Mouse (Mus musculus): Measurements from ENCODE around the gene Eif2ak3.

Gene Eif2ak3

GRCm38 (mm10) chr6:70830552-70830951 lies 13.8 kb upstream of the Eif2ak3 start:
- DNase-seq (ENCODE audit: extremely low read depth, low read depth, low spot score) = no peak

DNA sequence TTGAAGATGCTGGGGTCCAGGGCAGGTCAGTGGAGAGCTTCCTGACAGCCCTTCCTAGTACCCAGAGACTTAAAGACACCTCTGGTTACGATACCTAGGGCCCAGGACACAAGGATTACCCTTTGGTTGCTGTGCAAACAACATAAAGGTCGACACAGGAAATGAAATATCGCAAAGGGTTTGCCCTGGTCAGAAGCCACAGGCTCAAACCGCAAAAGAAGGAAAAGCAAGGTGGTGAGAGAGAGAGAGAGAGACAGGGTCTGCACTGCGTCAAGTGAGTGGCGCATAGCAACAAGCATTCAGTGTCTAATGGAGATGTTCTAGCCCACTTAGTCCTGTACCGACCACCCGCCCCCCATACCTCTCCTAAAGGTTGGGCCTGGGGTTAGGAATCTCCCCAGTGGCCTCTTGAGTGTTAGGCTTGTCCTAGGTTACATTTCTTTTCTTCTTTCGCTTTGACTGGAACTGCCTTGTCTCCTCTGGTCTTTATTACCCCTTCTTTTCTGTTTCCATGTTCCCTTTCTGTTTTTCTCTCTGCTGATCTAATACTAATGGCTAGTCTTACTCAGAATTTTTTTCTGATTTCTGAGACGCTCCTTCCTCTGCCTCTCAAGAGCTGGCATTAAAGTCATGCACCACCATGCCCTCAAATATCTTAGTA lies 13.0 kb upstream of the Eif2ak3 start:
- DNase-seq (ENCODE audit: extremely low read depth, low read depth, low spot score) = no peak

DNA sequence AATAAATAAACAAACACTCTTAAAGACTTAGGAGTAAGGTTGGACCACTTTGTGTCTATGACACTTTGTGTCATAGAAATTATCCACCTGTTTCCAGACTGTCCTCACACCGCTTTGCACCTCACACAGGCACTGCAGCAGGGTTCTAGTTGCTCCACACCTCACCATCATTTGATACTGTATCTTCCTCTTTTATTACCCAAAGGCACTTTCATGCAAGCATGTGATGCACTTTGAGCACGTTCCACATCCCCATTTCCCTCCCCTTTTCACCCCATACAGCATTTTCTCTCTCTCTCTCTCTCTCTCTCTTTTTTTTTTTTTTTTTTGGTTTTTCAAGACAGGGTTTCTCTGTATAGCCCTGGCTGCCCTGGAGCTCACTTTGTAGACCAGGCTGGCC lies 7.0 kb upstream of the Eif2ak3 start:
- no peak for DNase-seq (ENCODE audit: extremely low read depth, low read depth, low spot score)

GRCm38 (mm10) chr6:70838532-70838931 lies 5.8 kb upstream of the Eif2ak3 start:
- no peak for DNase-seq (ENCODE audit: extremely low read depth, low read depth, low spot score)

- no peak for DNase-seq (ENCODE audit: extremely low read depth, low read depth, low spot score)
Measured at GRCm38 (mm10) chr6:70840281-70840680, 4.0 kb upstream of the Eif2ak3 start.

DNA sequence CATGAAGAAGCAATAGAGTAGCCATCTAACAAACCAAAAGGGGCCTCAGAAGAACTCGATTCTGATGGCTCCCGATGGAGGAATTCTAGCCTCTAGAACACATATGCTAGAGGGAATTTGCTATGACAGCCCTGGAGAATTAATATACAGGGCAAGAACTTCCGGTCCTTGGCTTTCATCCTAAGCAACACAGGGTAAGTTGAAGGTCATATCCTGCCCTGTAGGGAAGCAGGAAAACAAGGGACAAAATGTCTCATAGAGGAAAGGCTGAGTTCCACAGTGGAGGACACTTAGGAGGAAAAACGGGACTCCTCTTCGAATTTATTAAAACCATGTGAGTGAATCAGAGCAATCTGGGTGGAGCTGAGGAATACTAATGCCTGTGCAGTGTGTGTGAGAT lies 1.3 kb upstream of the Eif2ak3 start:
- DNase-seq (ENCODE audit: extremely low read depth, low read depth, low spot score) = no peak

GRCm38 (mm10) chr6:70844896-70845646 lies 756 bp downstream of the Eif2ak3 start:
- DNase-seq (ENCODE audit: extremely low read depth, low read depth, low spot score) = no peak

GRCm38 (mm10) chr6:70847386-70847785 lies 3.1 kb downstream of the Eif2ak3 start:
- DNase-seq (ENCODE audit: extremely low read depth, low read depth, low spot score) = no peak

DNA sequence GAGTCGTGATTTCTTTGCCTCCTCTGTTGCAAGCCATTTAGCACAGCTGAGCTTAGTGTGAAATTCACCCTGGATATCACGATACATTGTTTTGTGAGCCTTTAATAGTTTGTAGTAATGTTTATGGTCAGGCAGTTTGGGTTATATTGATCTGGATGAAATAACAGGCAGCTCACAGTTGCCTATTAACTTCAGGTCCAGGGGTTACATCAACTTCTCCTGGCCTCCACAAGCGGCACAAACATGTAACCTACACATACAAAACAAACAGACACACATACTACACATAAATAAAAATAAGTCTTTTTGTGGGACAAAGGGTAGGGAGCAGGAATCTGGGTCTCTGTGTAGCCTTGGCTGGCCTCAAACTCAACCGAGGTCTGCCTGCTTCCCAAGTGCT lies 9.1 kb downstream of the Eif2ak3 start:
- DNase-seq (ENCODE audit: extremely low read depth, low read depth, low spot score) = no peak

GRCm38 (mm10) chr6:70855529-70856309 lies 11.4 kb downstream of the Eif2ak3 start:
- DNase-seq (ENCODE audit: extremely low read depth, low read depth, low spot score) = no peak

DNA sequence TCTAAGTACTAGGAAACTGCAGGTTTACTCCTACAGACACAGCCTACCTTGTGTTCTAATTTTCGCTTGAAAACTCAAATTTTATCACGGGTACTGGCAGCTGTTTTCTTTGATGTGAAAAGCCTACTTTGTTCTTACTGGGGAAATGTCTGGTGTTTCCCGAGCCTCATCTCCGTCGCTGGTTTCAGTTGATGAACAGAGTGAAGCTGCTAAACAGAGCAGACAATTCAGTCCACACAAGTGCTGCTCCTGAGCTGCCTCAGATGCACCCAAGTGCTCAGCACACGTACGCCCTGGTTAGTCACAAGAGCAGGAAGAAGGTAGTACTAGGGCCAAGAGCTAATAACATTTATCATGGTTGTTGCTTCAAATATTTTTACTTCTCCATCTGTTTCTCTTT lies 18.4 kb downstream of the Eif2ak3 start:
- DNase-seq (ENCODE audit: extremely low read depth, low read depth, low spot score) = no peak

DNA sequence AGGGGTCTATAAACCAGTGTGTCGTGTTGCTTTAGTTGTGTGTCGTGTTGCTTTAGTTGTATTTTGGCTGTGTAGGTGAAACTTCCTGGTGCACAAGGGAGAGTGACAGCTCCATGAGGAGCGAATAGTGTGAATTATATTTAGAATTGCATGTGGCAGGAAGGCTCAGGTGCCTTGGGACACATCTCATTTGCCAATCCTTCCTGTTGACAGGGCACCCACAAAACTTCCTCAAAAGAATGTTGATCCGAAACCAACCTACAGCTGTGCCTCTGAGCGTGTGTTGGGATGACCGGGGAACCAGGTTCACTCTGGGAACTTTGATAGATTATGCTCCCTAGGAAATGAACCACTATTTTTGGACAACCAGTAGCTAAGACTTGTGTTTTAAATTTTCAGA lies 20.0 kb downstream of the Eif2ak3 start:
- no peak for DNase-seq (ENCODE audit: extremely low read depth, low read depth, low spot score)

DNA sequence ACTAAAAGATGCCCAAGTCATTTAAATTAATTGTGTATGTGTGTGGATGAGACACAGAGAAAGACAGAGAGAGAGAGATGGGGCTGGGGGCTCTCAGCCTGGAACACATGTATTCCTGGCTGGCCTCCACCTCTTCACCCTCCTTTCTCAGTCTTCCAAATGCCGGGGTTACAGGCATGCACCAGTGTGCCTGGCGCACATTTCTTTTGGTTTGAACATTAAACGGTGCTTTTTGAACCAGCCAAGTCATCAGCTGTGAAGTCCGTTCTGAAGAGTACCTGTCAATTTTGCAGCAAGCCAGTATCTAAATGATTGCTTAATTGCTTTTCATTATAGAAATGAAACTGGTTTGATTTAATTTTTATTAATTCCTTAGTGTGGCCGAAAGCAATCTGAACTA lies 22.4 kb downstream of the Eif2ak3 start:
- no peak for DNase-seq (ENCODE audit: extremely low read depth, low read depth, low spot score)

- DNase-seq (ENCODE audit: extremely low read depth, low read depth, low spot score) = no peak
Measured at GRCm38 (mm10) chr6:70867297-70867696, 23.0 kb downstream of the Eif2ak3 start.

DNA sequence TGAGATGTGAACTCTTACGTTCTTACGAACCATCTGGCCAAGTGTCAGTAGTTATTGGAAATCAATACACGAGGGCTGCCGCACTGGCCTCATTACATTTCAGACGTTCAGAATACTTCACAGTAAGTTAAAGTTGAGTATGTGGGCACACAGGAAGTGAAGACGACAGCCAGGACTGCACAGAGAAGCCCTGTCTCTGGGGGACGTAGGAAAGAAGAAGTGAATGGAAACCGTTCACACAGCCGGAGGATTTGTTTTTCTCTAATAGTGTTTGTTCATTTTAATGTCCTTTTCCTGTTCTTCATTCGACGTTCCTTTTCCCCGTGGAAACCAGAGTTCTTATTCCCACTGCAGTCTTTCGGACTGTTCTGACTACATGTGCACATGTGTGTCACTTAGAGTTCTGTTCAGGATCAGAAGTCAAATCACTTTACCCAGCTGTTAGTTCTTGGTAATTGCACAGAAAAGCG lies 27.2 kb downstream of the Eif2ak3 start:
- no peak for DNase-seq (ENCODE audit: extremely low read depth, low read depth, low spot score)

GRCm38 (mm10) chr6:70872128-70872527 lies 27.8 kb downstream of the Eif2ak3 start:
- DNase-seq (ENCODE audit: extremely low read depth, low read depth, low spot score) = peak; percentile 23

DNA sequence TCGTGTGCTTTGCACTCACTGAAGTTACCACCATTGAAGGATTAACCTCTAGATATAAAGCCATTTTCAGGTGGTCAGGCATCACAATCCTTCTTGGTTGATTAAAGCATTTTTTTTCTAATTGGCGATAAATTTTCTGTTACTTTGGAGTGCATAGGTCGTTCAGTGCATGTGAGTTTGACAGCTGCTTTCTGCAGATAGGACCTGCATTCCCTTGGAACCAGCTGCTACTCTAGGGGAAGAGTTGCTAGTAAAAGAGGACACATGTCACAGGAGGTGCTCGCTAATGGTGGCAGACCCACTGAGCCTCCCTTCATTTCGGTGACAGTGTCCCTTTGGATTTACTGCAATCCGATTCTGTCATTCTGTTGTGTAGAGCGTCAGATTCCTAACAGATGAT lies 28.3 kb downstream of the Eif2ak3 start:
- DNase-seq (ENCODE audit: extremely low read depth, low read depth, low spot score) = no peak

GRCm38 (mm10) chr6:70874035-70874775 lies 29.9 kb downstream of the Eif2ak3 start:
- no peak for DNase-seq (ENCODE audit: extremely low read depth, low read depth, low spot score)

GRCm38 (mm10) chr6:70875017-70875416 lies 30.7 kb downstream of the Eif2ak3 start:
- no peak for DNase-seq (ENCODE audit: extremely low read depth, low read depth, low spot score)

DNA sequence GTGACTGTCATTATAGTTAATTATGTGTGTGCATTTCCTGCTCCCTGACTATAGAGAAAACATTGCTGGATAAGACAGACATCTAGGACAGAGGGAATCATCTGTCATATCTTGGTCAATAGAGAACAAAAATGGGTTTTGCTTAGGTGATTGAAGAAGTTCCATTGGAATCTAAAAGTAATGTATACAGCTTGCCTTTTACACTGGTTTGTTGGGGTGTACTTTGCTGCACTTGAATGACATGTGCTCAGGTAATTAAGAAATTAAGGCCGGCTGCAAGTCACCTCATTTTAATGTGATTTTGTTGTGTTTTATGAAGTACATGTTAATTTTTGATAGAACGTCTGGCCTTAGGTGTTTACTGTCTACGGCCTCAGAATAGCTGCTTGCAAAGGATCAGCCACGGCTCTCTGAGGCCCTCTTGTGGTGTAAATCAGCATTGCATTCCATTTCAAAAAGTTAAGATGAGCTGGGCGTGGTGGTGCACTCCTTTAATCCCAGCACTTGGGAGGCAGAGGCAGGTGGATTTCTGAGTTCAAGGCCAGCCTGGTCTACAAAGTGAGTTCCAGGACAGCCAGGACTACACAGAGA lies 36.5 kb downstream of the Eif2ak3 start:
- no peak for DNase-seq (ENCODE audit: extremely low read depth, low read depth, low spot score)

- no peak for DNase-seq (ENCODE audit: extremely low read depth, low read depth, low spot score)
Measured at GRCm38 (mm10) chr6:70887993-70888392, 43.7 kb downstream of the Eif2ak3 start.

Measured in fat pad, adult 2 months (tissue).